Mouse (Mus musculus) stomach, postnatal 0 days (tissue): ENCODE results near the gene Neil1.

Experiments used
- CTCF ChIP-seq: IDR thresholded peaks from 2 replicates; pipeline ENCODE4 v1.5.1; 2016; ENCODE audit warnings: antibody characterized with exemption, low read depth, mild to moderate bottlenecking, moderate library complexity
- EP300 ChIP-seq: optimal IDR thresholded peaks from 2 replicates; pipeline ENCODE3; 2016; ENCODE audit warnings: antibody characterized with exemption

DNA sequence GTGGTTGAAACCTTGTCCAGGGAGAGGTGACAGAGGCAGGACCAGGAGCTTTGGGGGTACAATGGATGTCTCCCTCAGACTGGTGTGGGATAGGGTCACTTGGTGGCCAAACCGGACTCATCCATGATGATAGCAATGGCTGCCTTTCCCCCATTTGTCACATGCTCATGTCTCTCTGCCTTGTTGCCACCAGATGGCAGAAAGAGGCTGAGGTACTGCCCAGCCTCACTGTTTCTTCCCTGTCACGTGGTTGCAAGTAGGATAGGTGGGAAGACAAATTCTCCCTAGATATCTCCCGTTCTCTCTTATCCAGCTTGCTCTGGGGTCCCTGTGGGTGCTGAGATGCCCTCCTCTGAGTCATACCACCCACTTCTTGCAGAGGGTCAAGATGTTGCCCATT is 14.4 kb upstream of the Neil1 start:
- TF ChIP-seq CTCF (peak; percentile 85), EP300 (no peak)
